ENCODE assay signal across 24 mouse cellular contexts in the genomic region with DNA sequence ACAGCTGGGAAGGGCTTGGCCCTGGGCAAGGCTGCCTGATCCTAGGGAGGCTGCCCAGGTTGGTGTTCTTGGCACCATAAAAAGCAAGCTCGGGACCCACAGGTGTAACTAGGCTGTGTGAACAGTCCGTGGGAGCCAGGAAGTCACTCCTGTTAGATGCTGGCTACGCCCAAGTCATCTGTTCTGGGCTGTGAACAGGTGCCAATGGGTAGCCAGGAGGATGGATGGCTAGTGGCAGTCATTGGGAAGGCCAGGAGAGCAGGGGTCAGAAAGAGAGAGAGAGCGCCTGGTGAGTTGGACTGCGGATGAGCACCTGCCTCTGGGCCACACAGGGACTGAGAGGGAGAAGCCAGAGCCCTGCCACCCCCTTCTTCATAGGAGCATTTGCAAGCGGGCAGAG. TPM values are rescaled to one million over a fixed set of nuclear protein-coding genes. Genes with fewer than 3 reads are reported as not detected.
DNase-seq lines count a peak whose midpoint lies in the region; ATAC-seq and TF ChIP-seq lines count a peak whose summit lies in the region.
"Had no signal": no experiment of that assay in that cellular context is flagged by ENCODE, and none has a peak within 500 bp of the region (broad histone marks: within the 10 kb centered on the region; RNA-seq: fewer than 3 reads in every experiment).

No protein-coding gene starts in this region.

- no peaks in the 10 kb centered on the region for H3K27me3 ChIP-seq in heart, embryonic 12.5 days (replicated peaks)
- no peaks in the 10 kb centered on the region for H3K27me3 ChIP-seq in stomach, embryonic 16.5 days (ENCODE audit: control insufficient read depth, insufficient read depth, low read length)
- H3K27me3 ChIP-seq in stomach, postnatal 0 days (ENCODE audit: control insufficient read depth, insufficient read depth, low read length) = no peaks in the 10 kb centered on the region
- H3K27me3 ChIP-seq: forebrain, embryonic 13.5 days; liver, embryonic 15.5 days; lung, embryonic 15.5 days; midbrain, embryonic 15.5 days; neural tube, embryonic 12.5 days had no signal

- H3K9me3 ChIP-seq in heart, embryonic 12.5 days (replicated peaks) = no peaks in the 10 kb centered on the region
- no peaks in the 10 kb centered on the region for H3K9me3 ChIP-seq in stomach, embryonic 16.5 days (replicated peaks; ENCODE audit: control insufficient read depth, low read length)
- H3K9me3 ChIP-seq in stomach, postnatal 0 days (ENCODE audit: control insufficient read depth, low read length) = no peaks in the 10 kb centered on the region
- H3K9me3 ChIP-seq: forebrain, embryonic 13.5 days; limb, embryonic 10.5 days; liver, embryonic 15.5 days; lung, embryonic 15.5 days; midbrain, embryonic 15.5 days; neural tube, embryonic 12.5 days had no signal

- no peaks in the 10 kb centered on the region for H3K36me3 ChIP-seq in heart, embryonic 12.5 days
- no peaks in the 10 kb centered on the region for H3K36me3 ChIP-seq in stomach, embryonic 16.5 days (ENCODE audit: control insufficient read depth, insufficient read depth, low read length)
- no peaks in the 10 kb centered on the region; the same call in 1 of the 2 replicates for H3K36me3 ChIP-seq in stomach, postnatal 0 days (ENCODE audit: control insufficient read depth, insufficient read depth, low read length)
- H3K36me3 ChIP-seq: limb, embryonic 10.5 days; liver, embryonic 15.5 days; lung, embryonic 15.5 days; midbrain, embryonic 15.5 days; neural tube, embryonic 12.5 days had no signal

- peak overlapping the region; percentile 88 for H3K27ac ChIP-seq in heart, embryonic 12.5 days (ENCODE audit: poor library complexity, severe bottlenecking)
- H3K27ac ChIP-seq in stomach, embryonic 16.5 days (ENCODE audit: low read length) = no peak overlapping the region
- H3K27ac ChIP-seq in stomach, postnatal 0 days (replicated peaks) = no peak overlapping the region
- H3K27ac ChIP-seq: forebrain, embryonic 13.5 days; hindbrain, embryonic 14.5 days; limb, embryonic 10.5 days; liver, embryonic 15.5 days; lung, embryonic 15.5 days; midbrain, embryonic 15.5 days; neural tube, embryonic 12.5 days had no signal

- TF ChIP-seq EP300 in stomach, postnatal 0 days (optimal IDR thresholded peaks at IDR 0.05) = no peak

- H3K4me2 ChIP-seq in heart, embryonic 12.5 days = no peak overlapping the region
- H3K4me2 ChIP-seq in stomach, embryonic 16.5 days (ENCODE audit: low read depth, low read length) = no peak overlapping the region
- no peak overlapping the region for H3K4me2 ChIP-seq in stomach, postnatal 0 days (replicated peaks; ENCODE audit: low read depth)
- H3K4me2 ChIP-seq: forebrain, embryonic 13.5 days; hindbrain, embryonic 14.5 days; liver, embryonic 15.5 days; lung, embryonic 15.5 days; midbrain, embryonic 15.5 days; neural tube, embryonic 12.5 days had no signal

- no peak overlapping the region for H3K9ac ChIP-seq in heart, embryonic 12.5 days
- H3K9ac ChIP-seq in stomach, embryonic 16.5 days (ENCODE audit: low read length) = no peak overlapping the region
- H3K9ac ChIP-seq in stomach, postnatal 0 days (ENCODE audit: low read length) = no peak overlapping the region
- H3K9ac ChIP-seq: forebrain, embryonic 13.5 days; hindbrain, embryonic 14.5 days; liver, embryonic 15.5 days; lung, embryonic 15.5 days; midbrain, embryonic 15.5 days; neural tube, embryonic 12.5 days had no signal

- no peak for ATAC-seq in heart, embryonic 12.5 days (ENCODE audit: insufficient number of reproducible peaks, low FRiP score)
- 0 out of 2 replicates have a peak, but pooled peaks have one; percentile 11 for ATAC-seq in stomach, embryonic 16.5 days (ENCODE audit: insufficient read depth, low FRiP score)
- ATAC-seq in stomach, postnatal 0 days (ENCODE audit: low FRiP score, low TSS enrichment) = no peak
- no peak for ATAC-seq in CD4-positive, CD25-positive, alpha-beta regulatory T cell, adult 4 months
- ATAC-seq: inflammation-experienced regulatory T-cells, adult 6 months; midbrain, embryonic 15.5 days had no signal

- TF ChIP-seq CTCF in stomach, postnatal 0 days (IDR thresholded peaks at IDR 0.05; ENCODE audit: low read depth) = no peak

- peaks cover 66% of the 10 kb centered on the region for H3K4me1 ChIP-seq in heart, embryonic 12.5 days (replicated peaks)
- no peaks in the 10 kb centered on the region for H3K4me1 ChIP-seq in stomach, embryonic 16.5 days (ENCODE audit: control insufficient read depth, insufficient read depth, low read length)
- H3K4me1 ChIP-seq in stomach, postnatal 0 days (replicated peaks; ENCODE audit: control insufficient read depth, insufficient read depth) = no peaks in the 10 kb centered on the region
- H3K4me1 ChIP-seq: forebrain, embryonic 13.5 days; liver, embryonic 15.5 days; lung, embryonic 15.5 days; midbrain, embryonic 15.5 days had no signal

- no peak overlapping the region for H3K4me3 ChIP-seq in heart, embryonic 12.5 days
- no peak overlapping the region for H3K4me3 ChIP-seq in stomach, embryonic 16.5 days (replicated peaks; ENCODE audit: low read length)
- H3K4me3 ChIP-seq in stomach, postnatal 0 days (ENCODE audit: low read depth, low read length) = no peak overlapping the region
- H3K4me3 ChIP-seq: forebrain, embryonic 13.5 days; limb, embryonic 10.5 days; liver, embryonic 15.5 days; lung, embryonic 15.5 days; midbrain, embryonic 15.5 days; neural tube, embryonic 12.5 days had no signal

- peak; percentile 70 for DNase-seq in cerebellum, adult 9-11 months
- DNase-seq in cerebellum, postnatal 14 days = no peak
- DNase-seq in heart, postnatal 4 days = no peak
- DNase-seq in stomach, postnatal 0 days (ENCODE audit: low spot score) = no peak
- DNase-seq: kidney, adult 18-20 months; kidney, postnatal 4 days; liver; lung, postnatal 4 days; retina, postnatal 1 day; thymus, postnatal 25 days had no signal

- 72% methylated on average over 6 of the region's 6 CpGs for WGBS in heart, embryonic 12.5 days
- 83% methylated on average over 6 of the region's 6 CpGs for WGBS in stomach, embryonic 16.5 days
- WGBS in stomach, postnatal 0 days = 78% methylated on average over 6 of the region's 6 CpGs

RNA-seq across cellular contexts. Expression of a gene that starts 17.7 kb away (rescaled TPM):
- polyA plus RNA-seq in heart, embryonic 12.5 days (2016; fragmentation: Nextera tagmentation; extraction: Ambion mirVana) = 45.1 and 46.2 TPM in 2 replicates
- total RNA-seq in heart, postnatal 4 days (2021) = 100 to 1,000 TPM; 145 TPM
- 6.6 and 7.0 TPM in 2 replicates for polyA plus RNA-seq in stomach, embryonic 16.5 days (2015; fragmentation: Nextera tagmentation; extraction: Ambion mirVana)
- polyA plus RNA-seq in stomach, postnatal 0 days (2015; fragmentation: Nextera tagmentation; extraction: Ambion mirVana) = 11.1 and 13.8 TPM in 2 replicates
- under 1 TPM in 1 of 2 experiments, not detected in 1; 0.47 TPM for polyA plus RNA-seq in CD4-positive, CD25-positive, alpha-beta regulatory T cell, adult 4 months (2017; shearing (Covaris generic))
- total RNA-seq: CH12.LX; granulocyte monocyte progenitor cell, adult 5-6 weeks; MEL had no signal

RNA-seq across cellular contexts. Expression of a gene that starts 42.1 kb away (rescaled TPM):
- polyA plus RNA-seq in heart, embryonic 12.5 days (2016; fragmentation: Nextera tagmentation; extraction: Ambion mirVana) = 21.4 and 24.9 TPM in 2 replicates
- 10 to 100 TPM; 35.1 to 38.5 TPM for total RNA-seq in heart, postnatal 4 days (2021)
- polyA plus RNA-seq in stomach, embryonic 16.5 days (2015; fragmentation: Nextera tagmentation; extraction: Ambion mirVana) = 34.0 and 35.2 TPM in 2 replicates
- polyA plus RNA-seq in stomach, postnatal 0 days (2015; fragmentation: Nextera tagmentation; extraction: Ambion mirVana) = 30.6 and 35.6 TPM in 2 replicates
- polyA plus RNA-seq in CD4-positive, CD25-positive, alpha-beta regulatory T cell, adult 4 months (2017; shearing (Covaris generic)) = 10 to 100 TPM; 18.0 to 22.7 TPM
